10 mouse cellular contexts compared by ENCODE assay signal in genomic region chr8:57530238-57530637, GRCm38 (mm10). TPM values are rescaled to one million over a fixed set of nuclear protein-coding genes. Genes with fewer than 3 reads are reported as not detected.
A peak's percentile ranks its signal among the peaks of the same experiment; 100 is the strongest.
DNase-seq lines count a peak whose midpoint lies in the region; ATAC-seq and TF ChIP-seq lines count a peak whose summit lies in the region.
"Had no signal": no experiment of that assay in that cellular context is flagged by ENCODE, and none has a peak within 500 bp of the region (broad histone marks: within the 10 kb centered on the region; RNA-seq: fewer than 3 reads in every experiment).

No protein-coding gene starts in this region.

- no peak for TF ChIP-seq CTCF in layer of hippocampus, adult 2 months (conservative IDR thresholded peaks at IDR 0.05)
- no peak for TF ChIP-seq CTCF in heart, postnatal 0 days (IDR thresholded peaks at IDR 0.05; ENCODE audit: low read depth)

- 0 out of 2 replicates have a peak overlapping the region, but pooled peaks have one; percentile 25 for H3K27ac ChIP-seq in heart, embryonic 12.5 days (ENCODE audit: poor library complexity, severe bottlenecking)
- peak overlapping the region; percentile 66; the same call in 1 of the 2 replicates for H3K27ac ChIP-seq in layer of hippocampus, adult 2 months
- peak overlapping the region; percentile 75 for H3K27ac ChIP-seq in heart, postnatal 0 days (ENCODE audit: low read depth)
- H3K27ac ChIP-seq: embryonic facial prominence, embryonic 15.5 days; limb, embryonic 12.5 days had no signal

- no peak for DNase-seq in heart, adult 8-10 months (ENCODE audit: low spot score)
- no peak for DNase-seq in layer of hippocampus, adult 2 months (ENCODE audit: low spot score in 2 of 2)
- no peak for DNase-seq in layer of hippocampus, postnatal 25 days (ENCODE audit: extremely low spot score in 1 of 2, low spot score in 1 of 2)
- DNase-seq in heart, postnatal 0 days (ENCODE audit: low spot score), result no peak
- peak; percentile 7 for DNase-seq in lung, postnatal 14 days
- DNase-seq in embryo, embryonic 10.5 days (ENCODE audit: low spot score), result no peak
- no peak for DNase-seq in layer of hippocampus, adult 8-10 months (ENCODE audit: low spot score in 2 of 2)

- H3K4me1 ChIP-seq in heart, embryonic 12.5 days (replicated peaks), result peaks cover 4% of the 10 kb centered on the region; the same call in 1 of the 2 replicates
- no peaks in the 10 kb centered on the region for H3K4me1 ChIP-seq in heart, postnatal 0 days (ENCODE audit: control insufficient read depth, insufficient read depth)

- peak overlapping the region; percentile 15; the same call in 1 of the 2 replicates for H3K4me3 ChIP-seq in heart, embryonic 12.5 days
- H3K4me3 ChIP-seq in layer of hippocampus, adult 2 months, result peak overlapping the region; percentile 21; the same call in 1 of the 2 replicates
- peak overlapping the region; percentile 22 for H3K4me3 ChIP-seq in heart, postnatal 0 days (ENCODE audit: low read depth, low read length)
- H3K4me3 ChIP-seq: embryonic facial prominence, embryonic 15.5 days; limb, embryonic 12.5 days had no signal

- no peak overlapping the region for H3K9ac ChIP-seq in heart, embryonic 12.5 days
- 0 out of 2 replicates have a peak overlapping the region, but pooled peaks have one; percentile 28 for H3K9ac ChIP-seq in heart, postnatal 0 days (replicated peaks; ENCODE audit: low read depth, low read length)
- H3K9ac ChIP-seq: embryonic facial prominence, embryonic 15.5 days; limb, embryonic 12.5 days had no signal

- WGBS in heart, embryonic 12.5 days, result 83% methylated on average over 13 of the region's 13 CpGs
- WGBS in heart, postnatal 0 days, result 60% methylated on average over 13 of the region's 13 CpGs

- H3K27me3 ChIP-seq in heart, embryonic 12.5 days (replicated peaks), result no peaks in the 10 kb centered on the region
- no peaks in the 10 kb centered on the region for H3K27me3 ChIP-seq in heart, postnatal 0 days (ENCODE audit: control insufficient read depth, insufficient read depth, low read length)
- H3K27me3 ChIP-seq: embryonic facial prominence, embryonic 15.5 days; limb, embryonic 12.5 days had no signal

- H3K9me3 ChIP-seq in heart, embryonic 12.5 days (replicated peaks), result no peaks in the 10 kb centered on the region
- no peaks in the 10 kb centered on the region for H3K9me3 ChIP-seq in heart, postnatal 0 days (replicated peaks; ENCODE audit: control insufficient read depth, low read length)
- H3K9me3 ChIP-seq: embryonic facial prominence, embryonic 15.5 days had no signal

- H3K36me3 ChIP-seq in heart, embryonic 12.5 days, result peaks cover 9% of the 10 kb centered on the region; the same call in 1 of the 2 replicates
- no peaks in the 10 kb centered on the region; the same call in 1 of the 2 replicates for H3K36me3 ChIP-seq in heart, postnatal 0 days (replicated peaks; ENCODE audit: control insufficient read depth, insufficient read depth, low read length)

- H3K4me2 ChIP-seq in heart, embryonic 12.5 days, result peak overlapping the region; percentile 52
- H3K4me2 ChIP-seq in heart, postnatal 0 days (ENCODE audit: low read depth, low read length), result peak overlapping the region; percentile 53
- H3K4me2 ChIP-seq: limb, embryonic 12.5 days had no signal

- ATAC-seq in heart, embryonic 12.5 days (ENCODE audit: insufficient number of reproducible peaks, low FRiP score), result no peak
- peak; percentile 42; the same call in 1 of the 2 replicates for ATAC-seq in heart, postnatal 0 days (ENCODE audit: insufficient read depth, low read depth)

- no peak for TF ChIP-seq EP300 in heart, postnatal 0 days (IDR thresholded peaks at IDR 0.05; ENCODE audit: low read depth)

RNA-seq across cellular contexts. Expression of gene Hmgb2, which starts 18.5 kb away (rescaled TPM):
- 346 and 354 TPM in 2 replicates for polyA plus RNA-seq in heart, embryonic 12.5 days (2016; fragmentation: Nextera tagmentation; extraction: Ambion mirVana)
- 10 to 100 TPM; 14.2 to 17.3 (median 14.8) TPM for total RNA-seq in heart, adult 8-10 months (2022)
- total RNA-seq in layer of hippocampus, adult 2 months (2021), result 1 to 10 TPM; 7.4 to 8.5 TPM
- 1 to 10 TPM; 6.6 to 7.2 TPM for total RNA-seq in layer of hippocampus, postnatal 25 days (2021)
- 22.1 and 25.6 TPM in 2 replicates for total RNA-seq in heart, postnatal 0 days (2014; rRNA removed; ENCODE audit: low replicate concordance)
- polyA plus RNA-seq in heart, postnatal 0 days (2015; fragmentation: Nextera tagmentation; extraction: Ambion mirVana), result 123 and 145 TPM in 2 replicates
- total RNA-seq in layer of hippocampus, adult 8-10 months (2022), result 10 to 100 TPM in 1 of 4 experiments, 1 to 10 TPM in 3; 2.6 to 13.0 (median 5.8) TPM

RNA-seq across cellular contexts. Expression of gene Sap30, which starts 42.6 kb away (rescaled TPM):
- 61.0 and 66.5 TPM in 2 replicates for polyA plus RNA-seq in heart, embryonic 12.5 days (2016; fragmentation: Nextera tagmentation; extraction: Ambion mirVana)
- total RNA-seq in heart, adult 8-10 months (2022), result 10 to 100 TPM; 13.2 to 15.6 (median 14.3) TPM
- 10 to 100 TPM; 10.4 to 12.6 TPM for total RNA-seq in layer of hippocampus, adult 2 months (2021)
- 10 to 100 TPM in 1 of 2 experiments, 1 to 10 TPM in 1; 9.3 to 12.9 TPM for total RNA-seq in layer of hippocampus, postnatal 25 days (2021)
- total RNA-seq in heart, postnatal 0 days (2014; rRNA removed; ENCODE audit: low replicate concordance), result 57.2 and 106 TPM in 2 replicates
- polyA plus RNA-seq in heart, postnatal 0 days (2015; fragmentation: Nextera tagmentation; extraction: Ambion mirVana), result 36.7 and 37.7 TPM in 2 replicates
- 10 to 100 TPM in 2 of 4 experiments, 1 to 10 TPM in 2; 8.8 to 14.9 (median 10.2) TPM for total RNA-seq in layer of hippocampus, adult 8-10 months (2022)

Comparison
In these comparisons a context has a peak if more than half of its experiments do, and no peak if none do; other contexts are left out.
1. H3K27ac ChIP-seq: peak in every context shown above with its lines; median percentile 75 in heart, postnatal 0 days; 66 in layer of hippocampus, adult 2 months; 25 in heart, embryonic 12.5 days.